Mouse (Mus musculus) hindbrain, postnatal 0 days (tissue): ENCODE measurements around the gene Maml3. TPM values are rescaled to one million over a fixed set of nuclear protein-coding genes. Genes with fewer than 3 reads are reported as not detected.

ENCODE experiments used
- ATAC-seq: fragments of 200-750 bp; cut with Nextera tagmentation; 2 replicates; pipeline ENCODE4 v1.8.0; 2017; ENCODE audit warnings: mild to moderate bottlenecking, moderate TSS enrichment, moderate library complexity
- DNase-seq: peaks from one replicate; pipeline ENCODE4 v3.0.0-alpha.2; 2015; ENCODE audit warnings: low spot score
- H3K27ac ChIP-seq: fragments of 300-500 bp; sonication (generic); 2 replicates; pipeline ENCODE4 v1.5.1; 2014; ENCODE audit warnings: mild to moderate bottlenecking
- H3K27me3 ChIP-seq: fragments of 300-500 bp; sonication (generic); 2 replicates; pipeline ENCODE4 v1.6.1; 2014; ENCODE audit warnings: low read length, mixed read lengths; ENCODE audit not compliant: insufficient read depth
- H3K36me3 ChIP-seq: fragments of 300-500 bp; sonication (generic); 2 replicates; pipeline ENCODE4 v1.6.1; 2014; ENCODE audit warnings: low read length, mixed read lengths; ENCODE audit not compliant: insufficient read depth
- H3K4me1 ChIP-seq: fragments of 300-500 bp; sonication (generic); 2 replicates; pipeline ENCODE4 v1.6.1; 2014; ENCODE audit warnings: antibody characterized with exemption, low read length, mixed read lengths; ENCODE audit not compliant: insufficient read depth
- H3K4me2 ChIP-seq: fragments of 300-500 bp; sonication (generic); 2 replicates; pipeline ENCODE4 v1.6.1; 2014; ENCODE audit warnings: low read depth, mild to moderate bottlenecking, low read length, moderate library complexity, mixed read lengths
- H3K4me3 ChIP-seq: fragments of 300-500 bp; sonication (generic); 2 replicates; pipeline ENCODE4 v1.5.1; 2014; ENCODE audit warnings: low read length
- H3K9ac ChIP-seq: fragments of 300-500 bp; sonication (generic); replicated peaks from 2 replicates; pipeline ENCODE4 v1.6.1; 2014; ENCODE audit warnings: mild to moderate bottlenecking, low read length, moderate library complexity, mixed read lengths
- H3K9me3 ChIP-seq: fragments of 300-500 bp; sonication (generic); 2 replicates; pipeline ENCODE4 v1.6.1; 2016; ENCODE audit warnings: low read length, mixed read lengths
- CTCF ChIP-seq: IDR thresholded peaks from 2 replicates; pipeline ENCODE4 v1.5.1; 2016; ENCODE audit warnings: antibody characterized with exemption, control low read depth, low read depth
- WGBS: fragments of 180-500 bp; shearing (Covaris S2); extraction: QIAGEN DNeasy Blood & Tissue Kit; methylation state at CpG from one replicate; pipeline ENCODE4 v1.1.7; 2014; 5-methylcytosine and 5-hydroxymethylcytosine counted together
- polyA plus RNA-seq: library from polyadenylated mRNA; unstranded; fragments of >200 nt; fragmentation: Nextera tagmentation; extraction: Ambion mirVana; gene quantifications from 2 replicates; pipeline ENCODE4 v1.2.1, GENCODE M21; 2015
- total RNA-seq: library from RNA; depleted of rRNA; stranded (reverse); fragments of >200 nt; gene quantifications from 2 replicates; pipeline ENCODE4 v1.2.3, GENCODE M21; 2014

The Maml3 gene
- total and polyA plus RNA-seq, 2 experiments from 2014 or later: 4.8 to 18.8 TPM

GRCm38 (mm10) chr3:51916902-51917301, 188.0 kb downstream of the Maml3 start:
- ATAC-seq: no peak
- 78% methylated on average over 4 of the region's 4 CpGs for WGBS
- Histone ChIP-seq H3K4me1 (peaks cover 6% of the 10 kb centered on the region; the same call in 1 of the 2 replicates), H3K9ac (no peak overlapping the region), H3K4me2 (no peak overlapping the region), H3K4me3 (no peak overlapping the region), H3K27ac (no peak overlapping the region), H3K36me3 (no peaks in the 10 kb centered on the region), H3K9me3 (no peaks in the 10 kb centered on the region), H3K27me3 (no peaks in the 10 kb centered on the region)
- no peak for DNase-seq
- TF ChIP-seq CTCF: no peak

- ATAC-seq: peak; percentile 71
- WGBS: 27% methylated on average over 10 of the region's 10 CpGs
Measured at GRCm38 (mm10) chr3:51916060-51916870, 188.6 kb downstream of the Maml3 start.

GRCm38 (mm10) chr3:51915415-51915814, 189.5 kb downstream of the Maml3 start:
- TF ChIP-seq CTCF: no peak
- ATAC-seq: no peak
- no peak overlapping the region for H3K9ac ChIP-seq
- H3K4me3 ChIP-seq: no peak overlapping the region
- H3K27ac ChIP-seq: peak overlapping the region; percentile 54; the same call in 1 of the 2 replicates
- H3K4me2 ChIP-seq: no peak overlapping the region
- H3K27me3 ChIP-seq: no peaks in the 10 kb centered on the region
- H3K4me1 ChIP-seq: peaks cover 6% of the 10 kb centered on the region; the same call in 1 of the 2 replicates
- H3K9me3 ChIP-seq: no peaks in the 10 kb centered on the region
- H3K36me3 ChIP-seq: no peaks in the 10 kb centered on the region
- DNase-seq: no peak
- 90% methylated on average over 1 of the region's 1 CpGs for WGBS

More at GRCm38 (mm10) chr3:51916060-51916870, 188.6 kb downstream of the Maml3 start:
- Histone ChIP-seq H3K4me1 (peaks cover 6% of the 10 kb centered on the region; the same call in 1 of the 2 replicates), H3K9ac (no peak overlapping the region), H3K27me3 (no peaks in the 10 kb centered on the region), H3K36me3 (no peaks in the 10 kb centered on the region), H3K27ac (peak overlapping the region; percentile 54; the same call in 1 of the 2 replicates), H3K9me3 (no peaks in the 10 kb centered on the region), H3K4me2 (no peak overlapping the region), H3K4me3 (no peak overlapping the region)
- peak; percentile 62 for DNase-seq
- TF ChIP-seq CTCF: no peak

- Histone ChIP-seq H3K27me3 (no peaks in the 10 kb centered on the region), H3K36me3 (no peaks in the 10 kb centered on the region), H3K4me3 (no peak overlapping the region), H3K9ac (no peak overlapping the region), H3K4me1 (peaks cover 6% of the 10 kb centered on the region; the same call in 1 of the 2 replicates), H3K27ac (no peak overlapping the region), H3K4me2 (no peak overlapping the region), H3K9me3 (no peaks in the 10 kb centered on the region)
- DNase-seq (no peak), ATAC-seq (no peak)
- WGBS: 82% methylated on average over 4 of the region's 4 CpGs
- TF ChIP-seq CTCF: no peak
Measured at GRCm38 (mm10) chr3:51914900-51915299, 190.0 kb downstream of the Maml3 start.

GRCm38 (mm10) chr3:51913498-51913897, 191.4 kb downstream of the Maml3 start:
- no peak for TF ChIP-seq CTCF
- ATAC-seq (no peak), DNase-seq (no peak)
- Histone ChIP-seq H3K9ac (no peak overlapping the region), H3K27ac (no peak overlapping the region), H3K4me1 (peaks cover 6% of the 10 kb centered on the region; the same call in 1 of the 2 replicates), H3K4me2 (no peak overlapping the region), H3K27me3 (no peaks in the 10 kb centered on the region), H3K9me3 (no peaks in the 10 kb centered on the region), H3K4me3 (no peak overlapping the region), H3K36me3 (no peaks in the 10 kb centered on the region)
- 81% methylated on average over 8 of the region's 8 CpGs for WGBS

GRCm38 (mm10) chr3:51912214-51912613, 192.7 kb downstream of the Maml3 start:
- peak; percentile 47 for DNase-seq
- H3K27me3 ChIP-seq: no peaks in the 10 kb centered on the region
- WGBS: 42% methylated on average over 8 of the region's 8 CpGs

GRCm38 (mm10) chr3:51908437-51908990, 196.4 kb downstream of the Maml3 start:
- no peaks in the 10 kb centered on the region for H3K27me3 ChIP-seq
- no peak for ATAC-seq
- no peak overlapping the region for H3K4me3 ChIP-seq
- no peaks in the 10 kb centered on the region for H3K9me3 ChIP-seq
- no peak overlapping the region for H3K9ac ChIP-seq
- WGBS: 33% methylated on average over 14 of the region's 14 CpGs
- TF ChIP-seq CTCF: no peak
- H3K4me1 ChIP-seq: no peaks in the 10 kb centered on the region
- H3K27ac ChIP-seq: no peak overlapping the region
- no peaks in the 10 kb centered on the region for H3K36me3 ChIP-seq
- no peak for DNase-seq
- H3K4me2 ChIP-seq: no peak overlapping the region

More at GRCm38 (mm10) chr3:51912214-51912613, 192.7 kb downstream of the Maml3 start:
- Histone ChIP-seq H3K4me3 (no peak overlapping the region), H3K9ac (no peak overlapping the region), H3K27ac (no peak overlapping the region), H3K4me1 (peaks cover 6% of the 10 kb centered on the region; the same call in 1 of the 2 replicates), H3K4me2 (no peak overlapping the region), H3K9me3 (no peaks in the 10 kb centered on the region), H3K36me3 (no peaks in the 10 kb centered on the region)
- no peak for ATAC-seq
- TF ChIP-seq CTCF: no peak
